Mouse (Mus musculus): ENCODE measurements at regions not wholly inside any gene's neighbourhood (a gene's known extent, or its start where the extent isn't known, plus 50 kb on each side); places are given as distances from the start of the nearest gene placed in this dataset.

DNA sequence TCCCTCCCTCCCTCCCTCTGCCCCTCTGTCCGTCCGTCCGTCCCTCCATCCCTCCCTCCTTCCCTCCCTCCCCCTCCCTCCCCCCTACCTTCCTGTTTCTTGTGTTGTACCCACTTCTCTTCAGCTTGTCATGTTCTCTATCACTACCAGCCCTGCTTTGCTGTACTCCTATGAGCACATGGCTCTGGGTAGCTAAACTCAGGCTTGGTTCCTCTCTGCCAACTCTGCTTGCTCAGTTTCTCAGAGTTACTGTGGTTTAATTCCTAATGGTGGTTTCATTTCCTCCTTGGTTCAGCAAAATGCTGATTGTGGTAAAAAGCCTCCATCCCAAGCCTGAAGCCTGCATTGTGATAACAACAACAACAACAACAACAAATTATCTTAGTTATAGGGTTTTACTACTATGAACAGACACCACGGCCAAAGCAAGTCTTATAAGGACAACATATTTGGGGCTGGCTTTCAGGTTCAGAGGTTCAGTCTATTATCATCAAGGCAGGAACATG lies 279.5 kb upstream of the Zfp703 start:
- no peak for ATAC-seq

DNA sequence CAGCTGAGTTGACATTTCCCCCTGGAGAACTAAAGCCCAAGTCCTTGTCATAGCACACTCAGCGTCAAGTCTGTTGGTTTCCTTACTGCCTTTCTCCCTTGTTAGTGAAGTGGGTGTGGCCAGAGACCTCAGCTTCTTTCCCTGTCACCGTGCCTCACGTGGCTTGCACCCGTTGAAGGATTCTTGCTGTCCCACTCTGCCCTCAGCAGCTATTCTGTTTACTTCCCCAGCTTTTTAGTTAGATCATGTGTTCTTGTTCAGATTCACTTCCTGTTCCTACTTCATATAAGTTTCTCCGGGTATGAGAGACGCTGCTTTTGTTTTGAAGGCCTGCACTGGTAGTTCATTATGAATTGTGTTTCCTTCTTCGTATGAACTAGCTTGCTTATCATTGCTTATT lies 278.5 kb upstream of the Zfp703 start:
- peak; percentile 74 for ATAC-seq

DNA sequence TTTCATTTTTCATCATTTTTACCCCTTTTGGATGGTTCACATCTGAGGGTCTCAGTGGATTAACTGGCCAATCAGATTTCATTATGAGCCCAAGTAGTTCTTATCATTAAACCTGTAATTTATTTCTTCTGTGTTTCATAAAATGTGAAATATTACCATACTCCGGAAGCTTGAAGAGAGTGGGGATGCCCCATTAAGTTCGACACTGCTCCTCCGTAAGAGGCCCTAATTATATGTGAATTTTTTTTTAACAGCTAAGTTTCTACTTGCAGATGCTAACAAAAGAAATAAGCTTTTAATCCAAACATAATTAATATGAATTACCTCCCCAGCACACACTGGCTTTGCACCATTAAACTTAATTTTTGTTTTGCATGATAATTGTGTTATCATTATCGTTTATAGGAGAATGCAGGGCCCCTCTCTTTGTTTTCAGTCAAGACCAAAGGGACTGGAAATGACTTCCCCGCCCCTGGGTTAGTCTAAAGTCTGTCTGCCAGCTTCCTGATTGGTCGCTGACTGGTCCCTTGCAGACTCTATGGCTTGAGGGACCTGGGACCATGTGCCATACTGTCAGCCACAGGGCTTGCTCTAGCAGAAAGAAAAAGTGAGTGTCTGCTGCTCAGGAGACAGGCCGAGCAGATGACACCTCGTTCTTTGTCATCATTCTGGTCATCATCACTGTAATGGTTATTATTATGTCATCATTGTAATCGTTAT lies 270.9 kb upstream of the Zfp703 start:
- peak; percentile 82 for ATAC-seq

DNA sequence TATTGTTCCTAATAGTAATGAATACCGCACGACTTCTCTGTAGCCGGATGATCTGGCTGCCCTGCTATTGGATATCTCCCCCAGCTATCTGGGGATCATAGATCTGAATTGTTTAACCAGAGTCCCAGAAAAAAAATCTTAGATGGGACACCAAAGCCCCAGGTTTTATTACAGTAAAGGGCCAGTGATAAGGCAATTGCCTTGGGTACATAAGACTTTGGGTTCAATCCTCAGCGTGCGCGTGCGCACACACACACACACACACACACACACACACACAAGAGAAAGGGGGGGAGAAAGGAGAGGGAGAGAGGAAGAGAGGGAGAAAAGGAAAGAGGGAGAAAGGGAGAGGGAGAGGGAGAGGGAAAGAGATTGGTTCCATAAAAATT lies 270.4 kb upstream of the Zfp703 start:
- no peak for ATAC-seq

DNA sequence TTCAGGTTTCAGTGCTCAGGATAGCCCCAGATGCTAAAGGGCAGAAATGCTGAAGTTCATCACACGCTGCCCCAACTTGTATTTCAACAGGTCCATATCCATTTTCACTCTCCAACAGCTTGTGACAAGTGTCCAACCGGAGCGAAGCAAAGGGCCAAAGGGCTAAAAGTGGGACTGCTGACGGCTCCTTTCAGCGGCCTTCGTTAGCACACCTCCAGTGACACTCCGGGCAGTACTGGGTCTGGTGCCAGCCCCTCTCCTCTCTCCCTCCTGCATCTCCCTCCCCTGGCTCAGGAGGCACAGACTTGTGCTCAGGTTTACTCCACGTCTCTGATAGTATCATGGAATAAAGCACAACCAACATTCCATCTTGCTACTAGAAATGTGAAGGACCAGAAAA lies 263.3 kb upstream of the Zfp703 start:
- no peak for ATAC-seq

DNA sequence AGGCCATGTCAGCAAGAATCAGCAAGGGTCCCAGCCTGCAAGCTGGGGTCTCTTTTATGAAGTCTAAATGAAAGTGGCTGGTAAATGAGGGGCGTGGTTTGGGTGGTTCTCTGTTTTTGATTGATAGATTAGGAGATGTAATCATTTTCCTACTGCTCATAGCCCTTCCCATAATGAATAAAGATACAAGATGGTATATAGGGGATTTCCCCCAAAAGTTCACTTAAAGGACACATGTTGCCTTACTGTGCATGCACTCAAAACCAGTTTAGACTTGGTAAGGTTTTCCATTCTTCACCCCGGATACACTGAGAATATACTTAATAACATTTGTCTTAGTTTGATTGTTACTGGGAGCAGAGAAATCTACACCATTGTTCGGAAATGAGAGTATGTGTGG lies 262.4 kb upstream of the Zfp703 start:
- peak; percentile 90 for ATAC-seq

DNA sequence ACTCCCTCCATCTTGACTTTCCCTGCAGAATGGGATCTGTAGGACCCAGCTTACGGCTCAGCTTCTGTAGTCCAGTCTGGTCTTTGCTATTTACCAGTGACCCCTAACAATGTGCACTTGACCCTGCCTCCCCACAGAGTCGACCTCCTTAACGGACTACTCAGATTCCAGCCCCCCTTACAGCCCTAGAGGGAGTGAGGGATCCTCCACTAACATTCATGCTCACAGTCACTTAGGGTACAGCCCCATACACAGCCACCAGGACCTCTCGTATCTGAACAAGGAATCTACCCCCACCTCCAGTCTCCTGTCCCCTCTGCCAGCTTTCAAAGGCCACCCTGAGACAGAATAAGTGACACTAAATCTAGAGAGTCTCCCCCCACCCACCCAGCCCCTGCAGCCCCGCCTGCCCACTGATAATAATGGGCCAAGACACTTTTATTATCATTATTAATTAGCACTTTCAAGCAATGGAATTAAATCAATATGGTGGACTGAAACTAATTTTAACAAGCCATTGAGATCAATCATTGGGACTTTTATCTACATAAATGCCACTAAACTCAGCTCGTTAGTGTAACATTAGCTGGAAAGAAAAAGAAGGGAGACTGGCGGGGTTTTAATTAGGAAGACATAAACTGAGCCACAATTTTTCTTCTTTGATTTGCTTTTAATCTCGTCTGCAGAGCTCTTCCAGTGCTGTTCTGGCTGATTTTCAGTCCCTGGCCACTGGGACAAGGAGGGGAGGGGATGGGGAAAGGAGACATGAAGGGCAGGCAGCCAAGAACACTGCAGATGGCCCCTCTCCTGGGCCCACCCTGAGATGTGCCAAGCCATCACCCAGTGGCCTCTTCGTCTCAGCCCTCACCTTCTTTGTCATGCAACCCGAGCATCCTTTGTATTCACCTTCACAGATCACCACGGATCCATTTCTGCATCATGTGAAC lies 258.4 kb upstream of the Zfp703 start:
- ATAC-seq = no peak

DNA sequence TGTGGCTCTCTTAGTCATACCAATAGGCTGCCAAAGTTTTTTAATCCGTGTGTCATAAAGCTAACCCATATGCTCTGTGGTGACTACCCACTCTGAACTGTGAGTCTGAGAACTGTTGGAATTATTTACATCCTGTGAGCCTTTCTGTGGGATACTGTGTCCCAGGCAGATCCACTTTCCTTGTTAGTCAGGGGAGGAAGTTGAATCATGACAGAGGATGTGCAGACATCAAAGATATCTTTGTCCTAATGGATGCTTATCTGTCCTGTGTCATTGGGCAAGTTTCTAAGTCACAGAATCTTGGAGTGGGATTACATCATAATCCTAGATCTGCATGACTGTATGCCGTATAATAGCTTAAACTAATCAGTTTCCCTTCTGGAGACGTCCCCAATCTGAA lies 254.4 kb upstream of the Zfp703 start:
- no peak for ATAC-seq

DNA sequence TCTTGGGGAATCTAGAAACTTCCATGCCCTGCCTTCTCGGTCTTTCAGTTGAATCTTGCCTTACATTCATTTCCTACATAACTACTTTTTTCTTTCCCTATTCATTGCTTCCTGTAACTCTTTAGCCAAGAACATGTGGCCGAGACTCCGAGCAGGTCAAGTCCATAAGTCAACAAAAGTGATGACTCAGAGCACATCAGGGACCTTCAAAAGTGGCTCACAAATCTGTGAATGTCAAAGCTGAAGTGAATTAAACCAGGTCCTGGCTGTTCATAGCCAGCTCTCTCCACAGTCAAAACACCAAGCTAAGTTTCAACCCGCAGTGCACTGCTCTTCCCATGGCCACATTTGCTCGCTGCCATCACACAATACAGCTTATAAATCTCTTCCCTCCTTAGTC lies 252.5 kb upstream of the Zfp703 start:
- ATAC-seq = no peak

DNA sequence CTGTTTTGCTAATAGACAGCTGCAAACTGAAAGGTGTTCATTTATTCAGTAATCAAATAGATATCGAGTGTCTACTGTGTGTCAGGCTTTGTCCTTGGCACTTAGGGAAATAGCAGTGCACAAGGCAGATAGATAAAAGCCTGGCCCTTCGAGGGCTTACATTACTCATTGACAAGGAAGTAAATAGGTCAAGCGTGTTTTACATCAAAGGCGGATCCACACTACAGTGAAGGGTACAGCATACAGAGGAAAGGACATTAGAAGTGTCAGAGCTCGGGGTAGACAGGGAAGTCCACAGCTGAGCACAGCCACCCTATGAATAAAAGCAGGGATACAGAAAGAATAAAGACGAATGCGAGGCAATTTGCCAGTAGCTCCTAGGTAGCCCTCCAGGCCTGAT lies 251.6 kb upstream of the Zfp703 start:
- no peak for ATAC-seq

DNA sequence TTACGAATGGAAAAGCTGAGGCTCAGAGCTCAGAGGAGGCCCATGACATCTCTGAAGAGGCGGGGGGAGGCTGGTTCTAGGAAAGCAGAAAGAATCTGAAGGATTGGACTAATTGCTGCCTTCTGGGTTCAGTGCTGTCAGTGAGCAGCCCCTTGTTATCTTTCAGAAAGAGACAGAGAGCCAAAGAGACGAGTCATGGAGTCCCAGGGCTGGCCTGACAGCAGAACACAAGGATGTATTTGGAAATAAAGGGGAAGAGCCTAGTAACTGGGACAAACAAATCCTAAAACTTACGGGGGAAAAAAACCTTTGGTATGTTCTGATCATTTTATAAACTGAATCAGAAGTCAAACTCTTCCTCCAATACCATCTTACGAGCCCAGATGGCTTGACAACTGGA lies 247.8 kb upstream of the Zfp703 start:
- ATAC-seq = no peak

DNA sequence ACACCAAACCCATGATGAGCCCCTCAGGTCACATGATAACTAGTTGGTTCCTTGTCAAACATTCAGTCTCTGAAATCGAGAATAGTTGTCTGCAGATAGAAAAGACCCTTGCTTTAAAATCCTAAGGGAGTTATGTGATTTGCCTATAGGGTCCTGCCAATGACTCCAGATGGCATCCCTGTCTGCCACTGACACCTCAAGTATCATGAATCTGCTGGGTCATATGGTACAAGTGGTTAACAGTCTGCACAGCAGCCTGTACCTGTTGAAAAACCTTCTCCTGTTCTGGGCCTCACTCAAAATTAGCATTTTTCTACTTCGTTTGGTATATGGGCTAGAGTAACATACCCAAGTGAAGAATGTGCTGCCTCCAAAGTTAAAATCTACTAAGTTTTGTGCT lies 246.0 kb upstream of the Zfp703 start:
- no peak for ATAC-seq

DNA sequence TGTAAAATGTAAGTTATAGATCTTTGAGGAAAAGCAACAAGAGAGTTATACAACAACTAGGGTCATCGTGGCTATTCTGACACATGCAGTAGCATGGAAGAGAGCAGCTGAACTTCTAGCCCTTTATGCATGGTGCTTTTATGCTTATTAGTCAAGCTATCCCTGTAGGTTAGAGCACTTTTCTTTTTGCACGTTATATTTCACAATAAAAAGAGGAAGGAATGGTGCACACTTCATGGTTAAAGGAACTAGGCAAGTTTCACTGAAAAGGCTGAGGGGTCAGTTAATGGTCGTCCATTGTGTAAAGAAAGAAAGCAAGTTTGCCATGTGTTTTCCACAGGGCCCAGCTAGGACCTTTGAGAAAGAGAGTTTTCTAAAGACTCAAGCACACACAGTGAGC lies 232.7 kb upstream of the Zfp703 start:
- ATAC-seq = no peak

DNA sequence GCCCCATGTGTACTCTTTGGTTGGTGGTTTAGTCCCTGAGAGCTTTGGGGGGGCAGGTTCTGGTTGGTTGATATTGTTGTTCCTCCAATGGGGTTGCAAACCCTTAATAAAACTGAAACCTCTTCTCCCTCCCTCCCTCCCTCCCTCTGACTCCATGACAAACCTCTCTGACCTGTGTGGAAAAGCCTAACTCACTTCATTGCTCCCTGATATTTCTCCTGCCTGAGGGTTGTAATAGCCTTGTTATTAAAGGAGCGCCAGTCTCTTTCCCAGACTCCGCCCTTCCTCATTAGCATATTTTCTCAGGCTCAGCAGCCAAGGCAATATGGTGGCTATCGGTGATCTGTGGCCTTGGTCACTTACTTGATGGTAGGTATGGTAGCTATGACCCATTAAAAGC lies 230.3 kb upstream of the Zfp703 start:
- no peak for ATAC-seq

DNA sequence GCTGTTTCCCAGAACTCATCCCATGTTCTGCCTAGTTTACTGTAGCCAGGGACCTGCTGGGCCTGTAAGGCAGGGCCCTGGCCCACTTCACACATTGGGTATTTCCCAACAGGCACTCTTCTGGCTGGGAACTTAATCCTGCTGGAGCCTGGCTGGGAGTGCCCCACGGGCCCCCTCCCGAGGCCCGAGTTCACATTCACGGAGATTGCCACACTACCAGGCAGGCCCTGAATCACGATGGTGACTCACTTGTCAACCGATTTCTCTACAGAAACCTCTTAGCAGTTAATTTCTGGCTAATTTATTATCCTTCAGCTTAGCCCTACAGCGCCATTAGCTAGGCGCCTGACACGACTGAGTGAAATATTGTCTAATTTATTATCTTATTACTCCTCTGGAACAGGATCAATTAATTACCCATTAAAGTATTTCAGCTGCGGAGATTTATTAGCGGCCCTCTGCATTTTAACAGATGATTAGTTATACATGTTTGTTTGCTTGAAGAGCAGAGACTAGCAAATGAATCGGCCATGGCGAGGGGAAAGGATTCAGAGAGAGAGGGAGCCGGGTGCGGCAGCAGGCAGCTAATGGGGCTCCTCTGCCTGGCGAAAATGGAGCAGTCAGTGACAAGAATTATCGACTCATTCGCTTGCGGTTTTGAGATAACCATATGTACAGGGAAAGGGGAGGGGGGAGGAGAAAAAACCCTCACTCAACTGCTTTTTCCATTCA lies 229.7 kb upstream of the Zfp703 start:
- ATAC-seq = no peak

DNA sequence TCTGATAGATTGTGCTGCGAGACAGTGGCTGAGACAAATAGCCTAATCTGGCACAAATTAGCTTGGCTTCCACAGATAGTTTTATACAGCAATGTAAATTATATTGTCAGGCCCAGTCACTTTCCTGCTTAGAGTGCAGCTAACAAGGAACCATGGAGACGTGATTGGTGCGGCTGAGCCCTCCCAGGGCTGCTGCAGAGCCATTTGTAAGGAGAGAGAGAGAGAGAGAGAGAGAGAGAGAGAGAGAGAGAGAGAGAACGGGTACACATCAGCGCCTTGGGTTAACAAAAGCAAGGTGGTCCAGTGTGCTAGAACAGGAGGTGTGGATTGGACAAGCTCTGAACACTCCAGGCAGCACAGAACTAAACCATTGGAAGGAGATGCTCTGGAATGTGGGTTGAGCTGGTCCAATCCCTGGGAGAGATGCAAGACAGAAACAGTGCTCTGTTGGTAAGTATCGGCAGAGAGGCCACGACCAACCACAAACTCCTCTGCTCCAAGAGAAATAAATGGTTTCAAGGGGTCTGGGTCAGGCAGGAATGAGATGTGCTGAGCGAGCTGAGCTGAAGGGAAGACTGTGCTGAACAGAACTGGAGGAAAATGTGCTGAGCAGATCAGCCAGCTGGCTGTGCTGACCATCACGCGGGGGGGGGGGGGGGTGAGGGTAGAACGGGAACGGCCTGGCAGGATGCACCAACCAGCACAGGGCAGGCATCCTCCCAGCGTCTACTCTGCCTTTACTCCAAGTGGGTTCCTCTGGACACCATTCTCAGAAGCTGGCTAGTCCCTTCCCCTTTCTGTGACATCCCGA lies 228.8 kb upstream of the Zfp703 start:
- no peak for ATAC-seq

DNA sequence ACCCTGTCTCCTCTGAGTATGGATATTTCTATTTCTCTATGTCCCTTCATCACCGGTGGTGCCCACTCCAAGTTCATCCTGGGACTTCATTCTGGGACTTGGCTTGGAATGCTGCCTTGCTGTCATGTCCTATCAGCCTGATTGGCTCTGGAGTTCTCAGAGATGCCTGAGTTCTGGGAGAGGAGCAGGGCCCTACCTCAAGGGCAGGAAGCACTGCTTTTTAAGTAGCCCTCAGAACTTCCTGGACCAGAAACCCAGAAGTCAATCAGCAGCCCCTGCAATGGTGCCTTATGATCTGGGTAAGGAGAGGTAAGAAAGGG lies 228.2 kb upstream of the Zfp703 start:
- ATAC-seq = no peak

DNA sequence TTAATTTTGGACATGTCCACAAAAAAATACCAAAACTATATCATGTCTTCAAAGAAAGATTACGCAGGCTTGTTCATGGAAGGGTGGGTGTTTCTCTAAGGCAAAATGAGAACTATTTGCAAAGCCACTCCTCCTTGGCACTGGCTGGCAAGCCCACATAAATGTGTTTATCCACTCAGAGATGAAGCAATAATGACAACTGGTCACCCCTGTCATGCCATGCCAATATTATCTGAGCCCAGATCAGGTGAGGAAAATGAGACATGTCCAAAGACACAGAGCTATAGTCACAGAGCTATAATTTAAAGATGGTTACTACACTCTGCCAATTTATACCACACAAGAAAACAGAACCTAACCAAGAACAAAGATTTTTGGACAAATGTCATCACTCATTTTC lies 227.0 kb upstream of the Zfp703 start:
- no peak for ATAC-seq

DNA sequence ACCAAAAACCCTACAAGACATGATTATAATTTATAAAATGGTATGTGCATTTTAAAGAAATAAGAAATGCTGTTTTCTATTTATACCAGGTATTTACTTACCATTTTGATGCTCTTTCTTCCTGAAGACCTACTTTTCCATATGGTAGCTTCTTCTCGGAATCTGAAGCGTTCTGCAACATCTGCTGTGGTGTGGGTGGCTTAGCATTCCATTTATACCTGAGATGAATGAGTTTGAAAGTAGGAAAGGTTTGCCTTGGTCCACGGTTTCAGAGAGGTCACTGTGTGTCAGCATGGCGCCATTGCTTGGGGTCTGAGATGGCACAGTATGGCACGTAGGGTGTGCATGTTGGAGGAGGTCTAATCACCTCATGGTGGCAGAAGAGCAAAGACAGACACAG lies 225.5 kb upstream of the Zfp703 start:
- ATAC-seq = no peak

DNA sequence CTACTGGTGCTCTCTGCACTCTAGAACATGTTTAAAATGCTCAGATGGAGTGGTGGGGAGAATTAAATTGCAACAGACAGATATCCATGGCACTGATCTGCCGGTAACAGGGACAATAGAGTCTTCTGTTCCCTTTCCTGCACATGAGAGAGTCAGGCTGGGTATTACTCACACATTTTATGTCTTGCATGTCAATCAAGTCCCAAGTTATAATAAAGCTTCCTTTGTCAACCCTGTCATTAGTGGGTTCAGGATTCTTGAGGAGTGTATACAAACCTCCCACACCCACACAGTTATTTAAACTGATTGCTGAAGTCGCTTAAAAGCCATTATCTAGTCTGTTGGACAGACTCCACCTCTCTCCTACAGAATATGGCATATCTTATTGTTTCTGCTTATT lies 220.7 kb upstream of the Zfp703 start:
- no peak for ATAC-seq

DNA sequence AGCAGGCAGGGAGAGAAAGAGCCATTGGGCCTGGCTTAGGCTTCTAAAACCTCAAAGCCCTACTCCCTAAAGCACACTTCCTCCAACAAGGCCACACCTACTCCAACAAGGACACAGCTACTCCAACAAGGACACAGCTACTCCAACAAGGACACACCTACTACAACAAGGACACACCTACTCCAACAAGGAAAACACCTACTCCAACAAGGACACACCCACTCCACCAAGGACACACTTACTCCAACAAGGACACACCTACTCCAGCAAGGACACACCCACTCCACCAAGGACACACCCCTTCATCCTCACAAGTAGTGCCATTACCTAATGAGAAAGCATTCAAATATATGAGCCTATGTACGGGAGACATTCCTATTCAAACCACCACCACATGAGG lies 216.4 kb upstream of the Zfp703 start:
- no peak for ATAC-seq

DNA sequence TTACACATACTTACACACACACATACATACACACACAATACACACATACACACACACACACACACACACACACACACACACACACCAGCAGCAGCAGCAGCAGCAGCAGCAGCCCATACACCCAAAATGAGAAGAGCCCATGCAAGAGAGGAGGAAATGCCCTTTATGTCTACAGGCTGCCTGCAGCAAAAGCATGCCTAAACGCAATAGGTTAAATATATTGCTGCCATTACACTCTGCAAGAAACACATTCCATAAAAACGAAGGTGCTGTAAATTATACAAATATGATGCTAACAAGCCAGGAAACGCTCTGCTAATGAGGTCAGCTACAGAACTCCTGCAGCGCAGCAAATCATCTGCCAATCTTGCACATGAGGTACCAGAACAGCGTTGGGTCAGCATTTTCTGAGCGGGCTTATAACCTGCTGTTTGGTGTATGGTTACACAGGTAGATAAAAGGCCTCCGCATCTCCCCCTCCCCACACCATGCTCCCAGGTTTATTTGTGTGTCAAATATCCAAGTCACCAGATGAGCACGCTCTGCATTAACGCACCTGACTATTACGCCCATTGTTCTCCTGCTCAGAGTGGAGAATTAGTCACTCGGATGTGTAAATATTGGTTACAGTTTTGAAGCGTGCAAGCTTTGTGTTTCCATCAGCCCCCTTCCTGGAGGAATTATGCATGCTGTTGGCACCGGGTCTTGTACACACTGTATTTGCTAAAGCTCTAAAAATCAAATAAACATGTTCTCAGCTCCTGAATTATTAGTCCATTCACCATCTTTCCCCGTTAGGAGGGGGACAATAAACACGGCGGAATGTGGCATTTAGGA lies 214.0 kb upstream of the Zfp703 start:
- ATAC-seq = no peak

Data from CD4-positive, CD25-positive, alpha-beta regulatory T cell, adult 4 months (primary cell).